Mouse (Mus musculus) thymus, postnatal 36 days (tissue): ENCODE measurements around the gene Zik1.

Experiments
- DNase-seq, 2 experiments: peaks; one replicate each; pipeline ENCODE4 v3.0.0; 2022; ENCODE audit warnings: mixed read lengths in 2 of 2

Zik1 gene

DNA sequence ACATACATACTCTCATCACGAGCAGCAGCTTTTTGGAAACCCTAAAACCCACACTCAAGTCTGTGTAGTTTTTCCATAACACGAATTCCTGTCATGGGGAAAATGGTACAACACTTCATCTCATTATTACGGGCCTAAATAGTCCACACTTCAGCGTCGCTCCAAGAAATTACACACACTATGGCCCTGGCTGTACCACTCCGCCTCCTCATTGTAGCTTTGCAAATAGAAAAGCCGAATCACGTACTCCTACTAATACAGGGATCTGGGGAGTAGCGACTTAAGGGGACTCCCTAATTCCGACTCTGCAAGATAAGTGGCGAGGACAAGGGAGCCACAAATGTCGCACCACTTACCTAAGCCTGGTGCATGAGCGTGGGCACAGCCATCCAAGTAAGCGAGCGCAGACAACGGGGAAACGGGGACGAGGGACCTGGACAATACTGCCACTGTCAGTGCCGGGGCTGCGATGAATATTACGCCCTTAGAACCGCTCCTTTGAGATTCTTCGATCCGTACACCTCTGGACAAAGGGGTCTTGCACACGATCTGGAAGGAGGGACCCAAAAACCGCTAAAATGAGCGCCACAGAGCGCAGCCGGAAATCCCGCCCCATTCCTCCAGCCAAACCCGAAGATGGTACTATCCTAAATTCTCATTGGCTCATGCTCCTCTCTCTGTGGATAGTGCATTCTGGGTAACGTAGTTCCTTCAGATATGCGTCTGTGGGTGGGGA lies at the start of gene Zik1:
Zik1 (minus strand) TSS at position 609 of the 736 bp plus-strand sequence.
- peak; percentile 58 to 60 for DNase-seq

DNA sequence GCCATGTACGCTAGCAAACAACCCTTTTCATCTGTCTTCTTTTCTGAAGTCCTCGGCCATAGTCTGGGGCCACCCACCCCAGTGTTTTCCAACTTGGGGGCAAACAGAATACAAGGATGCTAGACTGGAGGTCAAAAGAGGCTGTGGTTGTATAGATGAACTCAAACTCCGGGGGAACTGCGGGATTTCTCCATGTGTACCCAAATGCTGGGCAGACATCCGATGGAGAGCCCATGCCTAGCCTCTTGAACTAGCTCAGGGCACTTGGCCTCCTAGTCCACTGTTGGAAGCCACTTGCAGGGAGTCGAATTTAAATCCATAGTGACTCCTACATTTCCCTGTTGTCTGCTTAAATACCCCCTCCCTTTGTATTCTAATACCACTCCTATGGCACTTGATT lies 384 bp upstream of the Zik1 start:
- DNase-seq: no peak

DNA sequence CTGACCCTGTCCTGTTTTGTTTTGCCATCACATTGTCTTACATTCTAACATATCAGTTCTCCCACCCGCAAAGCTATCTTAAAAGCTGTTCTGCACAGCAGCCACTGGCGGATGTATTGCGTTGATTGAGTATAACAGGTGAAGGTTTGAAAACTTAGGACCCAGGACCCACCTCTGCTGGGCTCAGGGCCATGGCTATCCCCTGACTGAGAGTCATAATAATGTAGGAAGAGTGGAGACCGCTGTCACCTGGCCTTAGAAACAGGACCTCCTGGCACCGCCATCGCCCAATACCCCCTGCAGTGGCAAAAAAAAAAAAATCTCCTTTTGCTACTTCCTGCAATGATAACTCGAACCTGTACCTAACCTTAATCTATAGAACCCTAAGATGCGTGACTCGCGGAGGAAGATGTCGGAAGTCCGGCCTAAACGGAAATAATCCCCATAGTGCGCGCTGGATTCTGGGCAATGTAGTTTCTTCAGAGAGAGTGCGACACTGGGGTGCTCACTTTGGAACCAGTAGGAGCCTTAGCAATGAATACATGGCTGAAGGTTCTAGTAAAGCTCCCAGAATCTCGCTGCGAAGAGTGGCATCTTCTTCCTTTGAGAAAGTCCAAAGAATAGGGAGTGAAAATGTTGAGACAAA lies 14.5 kb downstream of the Zik1 start:
- no peak for DNase-seq

DNA sequence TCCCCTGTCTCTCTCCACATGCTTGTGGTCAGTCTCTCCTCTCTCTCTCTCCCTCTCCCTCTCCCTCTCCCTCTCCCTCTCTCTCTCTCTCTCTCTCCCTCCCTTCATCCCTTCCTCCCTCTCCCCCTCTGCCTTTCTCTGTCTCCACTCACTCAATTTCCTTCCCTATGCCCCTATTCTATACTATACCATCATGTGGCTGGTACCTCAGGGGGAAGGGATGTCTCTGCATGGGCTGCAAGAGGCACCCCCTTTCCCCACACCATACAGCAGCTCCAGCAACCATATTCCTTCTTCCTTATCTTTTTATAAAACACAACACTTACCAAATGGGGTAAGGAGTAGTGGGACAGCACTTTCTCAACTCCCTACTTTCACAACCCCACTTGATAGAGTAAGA lies 15.4 kb downstream of the Zik1 start:
- no peak for DNase-seq

DNA sequence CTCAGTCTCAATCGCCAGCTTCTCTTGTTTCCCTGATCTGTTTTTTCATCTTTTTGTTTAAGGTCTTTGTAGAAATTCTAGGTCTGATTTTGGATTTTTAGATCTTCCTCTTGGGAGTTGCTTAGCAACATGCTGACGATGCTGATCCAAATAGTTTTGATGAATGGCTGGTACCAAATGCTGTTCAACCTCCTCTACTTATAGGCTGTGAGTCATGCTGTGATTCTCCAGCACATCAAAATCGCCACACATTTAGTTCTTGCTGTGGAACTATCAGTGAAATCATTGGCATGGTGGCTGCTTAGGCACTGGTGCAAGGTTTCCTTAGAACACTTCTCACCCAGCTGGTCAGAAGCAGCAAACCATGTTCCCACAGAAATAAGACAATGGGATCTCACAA lies 37.0 kb downstream of the Zik1 start:
- no peak for DNase-seq

DNA sequence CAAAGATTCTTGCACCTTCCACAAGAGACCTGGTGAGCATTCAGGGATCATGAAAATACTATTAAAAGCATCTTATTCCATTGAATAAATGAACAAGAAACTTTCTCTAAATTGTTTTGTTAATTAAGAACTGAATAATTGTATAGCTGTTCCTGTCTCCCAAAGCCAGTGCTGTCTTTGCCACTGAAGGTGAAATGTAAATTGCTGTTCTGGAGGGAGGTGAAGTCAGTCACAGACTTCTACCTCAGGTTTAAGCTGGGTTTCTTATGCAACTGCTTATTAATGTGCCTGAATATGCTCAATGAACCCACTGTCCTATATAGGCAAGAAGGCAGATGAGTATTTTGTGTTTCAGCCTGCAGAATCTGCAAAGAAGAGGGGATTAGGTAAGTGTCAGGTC lies 52.2 kb downstream of the Zik1 start, which contains the start of gene Vmn1r67:
Vmn1r67 (plus strand) TSS at position 301 of the 400 bp plus-strand sequence.
- DNase-seq: no peak
